10 mouse cellular contexts compared by ENCODE assay signal in genomic region chr14:29110351-29111091, GRCm38 (mm10).
DNase-seq lines count a peak whose midpoint lies in the region; ATAC-seq and TF ChIP-seq lines count a peak whose summit lies in the region.
"Had no signal": no experiment of that assay in that cellular context is flagged by ENCODE, and none has a peak within 500 bp of the region (broad histone marks: within the 10 kb centered on the region; RNA-seq: fewer than 3 reads in every experiment).

No protein-coding gene starts in this region.

- TF ChIP-seq CTCF in liver, postnatal 0 days (IDR thresholded peaks at IDR 0.05; ENCODE audit: low read depth), result peak; percentile 73

- H3K27me3 ChIP-seq in liver, postnatal 0 days (ENCODE audit: insufficient read depth, low read length), result no peaks in the 10 kb centered on the region
- no peaks in the 10 kb centered on the region for H3K27me3 ChIP-seq in liver, embryonic 11.5 days (replicated peaks; ENCODE audit: control insufficient read depth, insufficient read depth, low read length)
- H3K27me3 ChIP-seq in limb, embryonic 11.5 days (ENCODE audit: control insufficient read depth, insufficient read depth, low read length), result no peaks in the 10 kb centered on the region
- H3K27me3 ChIP-seq: limb, embryonic 15.5 days had no signal

- 68% methylated on average over 9 of the region's 9 CpGs for WGBS in liver, postnatal 0 days (ENCODE audit: insufficient replicate concordance)
- WGBS in liver, embryonic 11.5 days, result 66% methylated on average over 9 of the region's 9 CpGs
- 69% methylated on average over 9 of the region's 9 CpGs for WGBS in limb, embryonic 11.5 days

- TF ChIP-seq EP300 in liver, postnatal 0 days (IDR thresholded peaks at IDR 0.05; ENCODE audit: low read depth), result no peak

- H3K4me3 ChIP-seq in liver, postnatal 0 days (ENCODE audit: low read depth, low read length), result no peak overlapping the region
- no peak overlapping the region for H3K4me3 ChIP-seq in liver, embryonic 11.5 days (ENCODE audit: low read depth, low read length)
- H3K4me3 ChIP-seq in limb, embryonic 11.5 days (ENCODE audit: low read depth, low read length), result no peak overlapping the region
- H3K4me3 ChIP-seq: erythroblast, embryonic 14.5 days; limb, embryonic 15.5 days had no signal

- H3K27ac ChIP-seq in liver, postnatal 0 days (ENCODE audit: low read depth), result no peak overlapping the region
- H3K27ac ChIP-seq in liver, embryonic 11.5 days (ENCODE audit: low read depth, low read length), result no peak overlapping the region
- no peak overlapping the region for H3K27ac ChIP-seq in limb, embryonic 11.5 days (replicated peaks; ENCODE audit: low read depth, low read length)
- H3K27ac ChIP-seq: limb, embryonic 15.5 days had no signal

- H3K4me1 ChIP-seq in liver, postnatal 0 days (ENCODE audit: insufficient read depth), result no peaks in the 10 kb centered on the region
- H3K4me1 ChIP-seq in liver, embryonic 11.5 days (replicated peaks; ENCODE audit: control insufficient read depth, insufficient read depth, low read length), result no peaks in the 10 kb centered on the region
- peaks cover 15% of the 10 kb centered on the region for H3K4me1 ChIP-seq in limb, embryonic 11.5 days (ENCODE audit: control insufficient read depth, insufficient read depth, low read length)

- peaks cover 3% of the 10 kb centered on the region; the same call in 1 of the 2 replicates for H3K9me3 ChIP-seq in liver, postnatal 0 days (ENCODE audit: low read length)
- no peaks in the 10 kb centered on the region for H3K9me3 ChIP-seq in liver, embryonic 11.5 days (ENCODE audit: control insufficient read depth, low read length)
- H3K9me3 ChIP-seq in limb, embryonic 11.5 days (ENCODE audit: control insufficient read depth, low read length), result no peaks in the 10 kb centered on the region; the same call in 1 of the 2 replicates
- H3K9me3 ChIP-seq: limb, embryonic 15.5 days had no signal

- no peaks in the 10 kb centered on the region for H3K36me3 ChIP-seq in liver, postnatal 0 days (replicated peaks; ENCODE audit: insufficient read depth, low read length)
- no peaks in the 10 kb centered on the region for H3K36me3 ChIP-seq in liver, embryonic 11.5 days (ENCODE audit: control insufficient read depth, insufficient read depth, low read length)
- H3K36me3 ChIP-seq in limb, embryonic 11.5 days (ENCODE audit: control insufficient read depth, insufficient read depth, low read length), result no peaks in the 10 kb centered on the region
- H3K36me3 ChIP-seq: limb, embryonic 15.5 days had no signal

- no peak for ATAC-seq in liver, postnatal 0 days
- no peak for ATAC-seq in liver, embryonic 11.5 days (replicated peaks; ENCODE audit: low FRiP score)
- no peak for ATAC-seq in limb, embryonic 11.5 days (ENCODE audit: insufficient number of reproducible peaks, low FRiP score, low TSS enrichment, low read depth)

- no peak overlapping the region for H3K4me2 ChIP-seq in liver, postnatal 0 days (ENCODE audit: low read depth, low read length)
- H3K4me2 ChIP-seq in liver, embryonic 11.5 days, result no peak overlapping the region
- H3K4me2 ChIP-seq in limb, embryonic 11.5 days (ENCODE audit: low read depth, severe bottlenecking), result no peak overlapping the region
- H3K4me2 ChIP-seq: limb, embryonic 15.5 days had no signal

- DNase-seq in gastrocnemius, adult 18-20 months (ENCODE audit: low spot score), result peak; percentile 5
- DNase-seq in gastrocnemius, postnatal 4 days (ENCODE audit: low spot score in 2 of 2), result no peak
- DNase-seq in liver, postnatal 0 days, result no peak
- no peak for DNase-seq in liver, embryonic 11.5 days (ENCODE audit: low spot score)
- peak; percentile 33 for DNase-seq in ZHBTc4 (ENCODE audit: low read depth, low spot score)
- DNase-seq in limb, embryonic 11.5 days (ENCODE audit: low spot score), result peak; percentile 74
- DNase-seq in cerebellum, adult 9-11 months, result no peak
- DNase-seq in ovary, postnatal 36 days (ENCODE audit: low spot score), result no peak

- H3K9ac ChIP-seq in liver, postnatal 0 days (replicated peaks), result no peak overlapping the region
- no peak overlapping the region for H3K9ac ChIP-seq in liver, embryonic 11.5 days (ENCODE audit: low read depth, low read length)
- H3K9ac ChIP-seq in limb, embryonic 11.5 days (ENCODE audit: low read length), result no peak overlapping the region
- H3K9ac ChIP-seq: limb, embryonic 15.5 days had no signal

Comparison
In these comparisons a context has a peak if more than half of its experiments do, and no peak if none do; other contexts are left out.
1. DNase-seq: peak in gastrocnemius, adult 18-20 months (single experiment), ZHBTc4 (single experiment) and limb, embryonic 11.5 days (single experiment); none in gastrocnemius, postnatal 4 days (0 of 2), liver, postnatal 0 days (single experiment), liver, embryonic 11.5 days (single experiment), cerebellum, adult 9-11 months (single experiment) and ovary, postnatal 36 days (single experiment).